Mouse (Mus musculus): ENCODE measurements around the gene Dhx34. TPM values are rescaled to one million over a fixed set of nuclear protein-coding genes. Genes with fewer than 3 reads are reported as not detected.

The Dhx34 gene
- polyA plus RNA-seq, 1 experiment from 2014 or later: 13.8 TPM

DNA sequence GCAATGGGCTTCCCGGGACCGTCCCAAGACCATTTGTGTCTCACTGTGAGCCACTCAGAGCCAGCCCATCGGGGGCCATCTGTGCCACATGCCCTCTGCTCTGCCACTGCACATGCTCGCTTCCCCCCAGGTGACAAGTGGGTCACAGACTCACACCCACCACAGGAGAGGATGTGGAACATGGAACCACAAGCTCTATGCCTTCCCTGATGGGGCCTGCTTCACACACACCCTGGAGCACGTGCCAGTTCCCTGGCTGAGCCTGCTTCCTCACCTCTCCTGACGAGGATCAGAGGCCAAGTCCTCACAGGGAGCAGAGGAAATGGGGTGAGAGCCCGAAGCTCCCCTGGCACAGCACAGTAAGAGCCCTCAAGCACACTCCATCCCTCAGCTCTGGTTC, 14.8 kb downstream of the Dhx34 start:
- Histone ChIP-seq H3K4me3 (ENCODE audit: low read depth, low read length) (no peak overlapping the region), H3K4me1 (replicated peaks; ENCODE audit: control insufficient read depth, insufficient read depth, low read length) (no peaks in the 10 kb centered on the region), H3K27me3 (replicated peaks; ENCODE audit: control insufficient read depth, insufficient read depth, low read length) (no peaks in the 10 kb centered on the region), H3K36me3 (ENCODE audit: control insufficient read depth, insufficient read depth, low read length) (peaks cover 22% of the 10 kb centered on the region), H3K9me3 (ENCODE audit: control insufficient read depth, low read length) (no peaks in the 10 kb centered on the region), H3K27ac (ENCODE audit: low read depth, low read length) (peak overlapping the region; percentile 19; the same call in 1 of the 2 replicates), H3K4me2 (no peak overlapping the region), H3K9ac (ENCODE audit: low read depth, low read length) (no peak overlapping the region)
- WGBS: 81% methylated on average over 7 of the region's 7 CpGs
- no peak for ATAC-seq (replicated peaks; ENCODE audit: low FRiP score)
- DNase-seq (ENCODE audit: low spot score): no peak

DNA sequence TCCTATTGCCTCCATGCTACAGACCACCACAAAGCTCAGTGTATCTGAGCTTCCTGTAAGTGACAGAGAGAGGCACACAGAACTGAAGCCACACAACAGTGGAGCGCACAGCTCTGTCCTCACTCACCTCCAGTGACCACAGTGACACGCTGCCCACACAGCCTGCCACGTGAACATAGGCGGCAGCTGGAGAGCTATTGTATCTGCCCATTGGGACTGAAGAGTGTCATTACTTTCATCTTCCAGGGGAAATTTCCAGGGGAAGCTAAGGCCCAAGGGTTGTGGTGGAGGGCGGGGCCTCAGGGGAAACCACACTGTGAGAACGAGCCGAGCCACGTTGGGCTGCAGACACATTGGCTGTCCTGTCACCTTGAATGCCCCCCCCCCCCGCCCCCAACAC, 17.0 kb downstream of the Dhx34 start:
- ATAC-seq (replicated peaks; ENCODE audit: low FRiP score) (no peak), DNase-seq (ENCODE audit: low spot score) (no peak)
- H3K4me1 ChIP-seq (replicated peaks; ENCODE audit: control insufficient read depth, insufficient read depth, low read length): no peaks in the 10 kb centered on the region
- no peaks in the 10 kb centered on the region for H3K9me3 ChIP-seq (ENCODE audit: control insufficient read depth, low read length)
- no peak overlapping the region for H3K4me2 ChIP-seq
- H3K27ac ChIP-seq (ENCODE audit: low read depth, low read length): no peak overlapping the region
- WGBS: 65% methylated on average over 9 of the region's 9 CpGs
- H3K4me3 ChIP-seq (ENCODE audit: low read depth, low read length): no peak overlapping the region
- no peaks in the 10 kb centered on the region for H3K27me3 ChIP-seq (replicated peaks; ENCODE audit: control insufficient read depth, insufficient read depth, low read length)
- no peak overlapping the region for H3K9ac ChIP-seq (ENCODE audit: low read depth, low read length)
- H3K36me3 ChIP-seq (ENCODE audit: control insufficient read depth, insufficient read depth, low read length): peaks cover 24% of the 10 kb centered on the region

DNA sequence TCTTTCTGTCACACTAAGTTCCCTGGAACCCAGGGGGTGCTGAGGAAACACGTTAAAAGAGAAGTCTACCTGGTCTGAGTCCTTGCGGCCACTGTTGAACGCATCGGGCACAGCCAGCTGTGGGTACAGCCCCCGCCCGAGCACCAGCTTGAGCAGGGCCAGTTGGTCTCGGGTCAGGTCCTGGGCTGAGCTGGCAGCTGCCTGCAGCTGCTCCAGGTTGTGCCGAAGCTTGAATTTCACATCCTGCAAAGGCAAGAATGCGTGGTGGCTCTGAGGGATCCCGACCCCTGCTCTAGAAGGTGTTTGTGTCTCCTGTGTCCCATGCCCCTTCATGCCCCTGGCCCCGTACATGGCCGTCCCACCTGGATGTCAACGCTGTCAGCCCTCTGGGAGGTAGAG, 18.3 kb downstream of the Dhx34 start:
- H3K27me3 ChIP-seq (replicated peaks; ENCODE audit: control insufficient read depth, insufficient read depth, low read length): no peaks in the 10 kb centered on the region
- no peak overlapping the region for H3K27ac ChIP-seq (ENCODE audit: low read depth, low read length)
- 92% methylated on average over 13 of the region's 13 CpGs for WGBS
- no peak overlapping the region for H3K9ac ChIP-seq (ENCODE audit: low read depth, low read length)
- H3K4me3 ChIP-seq (ENCODE audit: low read depth, low read length): no peak overlapping the region
- DNase-seq (ENCODE audit: low spot score): no peak
- H3K4me1 ChIP-seq (replicated peaks; ENCODE audit: control insufficient read depth, insufficient read depth, low read length): no peaks in the 10 kb centered on the region
- H3K4me2 ChIP-seq: no peak overlapping the region
- H3K9me3 ChIP-seq (ENCODE audit: control insufficient read depth, low read length): no peaks in the 10 kb centered on the region
- no peak for ATAC-seq (replicated peaks; ENCODE audit: low FRiP score)
- peaks cover 34% of the 10 kb centered on the region for H3K36me3 ChIP-seq (ENCODE audit: control insufficient read depth, insufficient read depth, low read length)

DNA sequence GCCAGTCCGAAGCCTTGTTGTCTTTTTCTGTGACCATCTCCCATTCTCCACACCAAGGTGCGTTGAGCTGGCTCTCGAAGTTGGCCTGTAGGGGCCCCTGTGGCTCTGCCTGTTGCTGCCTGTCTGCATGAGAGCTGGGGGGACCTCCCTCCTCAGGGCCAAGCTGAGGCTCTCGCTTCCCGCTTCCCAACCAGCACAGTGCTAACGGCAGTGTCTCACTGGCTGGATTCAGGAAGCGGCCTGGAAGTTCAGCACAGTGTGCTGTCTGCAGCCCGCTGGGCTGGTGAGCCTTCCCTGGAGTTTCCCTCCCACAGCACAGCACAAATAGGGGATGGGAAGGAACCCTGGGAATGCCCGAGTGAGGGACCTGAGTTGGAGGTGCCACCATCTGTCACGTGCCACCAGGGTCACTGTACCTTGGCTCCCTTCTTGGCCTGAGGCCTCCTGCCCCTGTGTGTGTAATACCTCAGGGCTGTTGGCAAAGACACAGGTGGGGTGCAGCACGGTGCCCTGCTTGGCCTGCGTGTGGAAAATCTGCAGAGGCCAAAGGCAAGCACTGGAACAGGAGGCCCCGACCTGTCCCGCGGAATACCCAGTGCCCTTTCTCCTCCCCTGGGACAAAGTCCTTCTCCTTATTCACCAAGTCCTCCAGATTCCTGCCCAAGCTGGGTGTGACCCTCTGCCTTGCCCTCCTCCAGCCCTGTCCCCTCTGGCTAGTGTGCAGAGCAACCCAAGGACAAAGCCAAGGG, 18.9 kb downstream of the Dhx34 start:
- ATAC-seq (replicated peaks; ENCODE audit: low FRiP score): no peak
- Histone ChIP-seq H3K36me3 (ENCODE audit: control insufficient read depth, insufficient read depth, low read length) (peaks cover 35% of the 10 kb centered on the region), H3K27ac (ENCODE audit: low read depth, low read length) (no peak overlapping the region), H3K27me3 (replicated peaks; ENCODE audit: control insufficient read depth, insufficient read depth, low read length) (no peaks in the 10 kb centered on the region), H3K4me2 (no peak overlapping the region), H3K9ac (ENCODE audit: low read depth, low read length) (no peak overlapping the region), H3K4me3 (ENCODE audit: low read depth, low read length) (no peak overlapping the region), H3K4me1 (replicated peaks; ENCODE audit: control insufficient read depth, insufficient read depth, low read length) (no peaks in the 10 kb centered on the region), H3K9me3 (ENCODE audit: control insufficient read depth, low read length) (no peaks in the 10 kb centered on the region)
- 78% methylated on average over 15 of the region's 15 CpGs for WGBS
- no peak for DNase-seq (ENCODE audit: low spot score)

DNA sequence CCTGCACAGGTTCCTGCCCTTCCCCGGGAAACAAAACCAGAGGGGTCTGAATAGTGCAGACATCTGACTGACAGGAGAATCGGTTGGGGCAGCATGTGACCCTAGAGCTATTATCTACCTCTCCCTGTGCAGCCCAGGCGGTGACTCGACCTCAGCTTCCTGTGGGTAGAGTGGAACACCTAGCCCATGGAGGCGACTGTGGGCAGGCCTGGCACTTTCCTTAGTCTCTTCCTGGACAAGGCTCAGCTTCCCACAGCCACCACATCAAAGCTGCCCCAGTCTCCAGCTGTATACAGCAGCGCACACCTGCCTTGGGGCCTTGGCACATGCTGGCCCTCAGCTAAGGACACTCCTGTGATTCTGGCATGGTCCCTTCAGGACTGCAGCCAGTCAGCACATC, 20.7 kb downstream of the Dhx34 start:
- Histone ChIP-seq H3K9ac (ENCODE audit: low read depth, low read length) (no peak overlapping the region), H3K4me1 (replicated peaks; ENCODE audit: control insufficient read depth, insufficient read depth, low read length) (no peaks in the 10 kb centered on the region), H3K9me3 (ENCODE audit: control insufficient read depth, low read length) (no peaks in the 10 kb centered on the region), H3K4me3 (ENCODE audit: low read depth, low read length) (no peak overlapping the region), H3K27me3 (replicated peaks; ENCODE audit: control insufficient read depth, insufficient read depth, low read length) (no peaks in the 10 kb centered on the region), H3K4me2 (no peak overlapping the region), H3K36me3 (ENCODE audit: control insufficient read depth, insufficient read depth, low read length) (peaks cover 38% of the 10 kb centered on the region), H3K27ac (ENCODE audit: low read depth, low read length) (no peak overlapping the region)
- ATAC-seq (replicated peaks; ENCODE audit: low FRiP score): no peak
- WGBS: 60% methylated on average over 6 of the region's 6 CpGs
- DNase-seq (ENCODE audit: low spot score): no peak

DNA sequence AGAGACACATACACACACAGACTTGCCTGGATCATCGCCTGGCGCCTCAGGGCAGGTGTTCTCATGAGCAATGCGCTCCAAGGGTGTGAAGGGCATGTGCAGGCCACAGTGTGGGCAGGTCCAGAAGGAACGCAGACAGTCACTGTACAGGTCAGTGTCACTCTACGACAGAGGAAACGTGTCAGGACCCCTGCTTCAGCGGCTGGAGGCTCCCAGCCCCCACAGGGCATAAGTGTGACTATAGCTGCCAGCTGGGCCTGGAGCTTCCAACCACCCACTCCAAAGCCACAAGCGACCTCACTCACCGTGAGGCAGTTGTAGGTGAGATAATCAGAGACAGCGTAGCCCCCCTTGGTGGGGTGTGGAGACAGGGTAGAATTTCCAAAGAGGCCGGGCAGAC, 23.3 kb downstream of the Dhx34 start:
- no peak overlapping the region for H3K4me3 ChIP-seq (ENCODE audit: low read depth, low read length)
- H3K27me3 ChIP-seq (replicated peaks; ENCODE audit: control insufficient read depth, insufficient read depth, low read length): no peaks in the 10 kb centered on the region
- ATAC-seq (replicated peaks; ENCODE audit: low FRiP score) (no peak), DNase-seq (ENCODE audit: low spot score) (no peak)
- no peak overlapping the region for H3K27ac ChIP-seq (ENCODE audit: low read depth, low read length)
- H3K9me3 ChIP-seq (ENCODE audit: control insufficient read depth, low read length): no peaks in the 10 kb centered on the region
- H3K4me2 ChIP-seq: no peak overlapping the region
- H3K36me3 ChIP-seq (ENCODE audit: control insufficient read depth, insufficient read depth, low read length): peaks cover 30% of the 10 kb centered on the region
- no peaks in the 10 kb centered on the region for H3K4me1 ChIP-seq (replicated peaks; ENCODE audit: control insufficient read depth, insufficient read depth, low read length)
- no peak overlapping the region for H3K9ac ChIP-seq (ENCODE audit: low read depth, low read length)
- 81% methylated on average over 11 of the region's 11 CpGs for WGBS

DNA sequence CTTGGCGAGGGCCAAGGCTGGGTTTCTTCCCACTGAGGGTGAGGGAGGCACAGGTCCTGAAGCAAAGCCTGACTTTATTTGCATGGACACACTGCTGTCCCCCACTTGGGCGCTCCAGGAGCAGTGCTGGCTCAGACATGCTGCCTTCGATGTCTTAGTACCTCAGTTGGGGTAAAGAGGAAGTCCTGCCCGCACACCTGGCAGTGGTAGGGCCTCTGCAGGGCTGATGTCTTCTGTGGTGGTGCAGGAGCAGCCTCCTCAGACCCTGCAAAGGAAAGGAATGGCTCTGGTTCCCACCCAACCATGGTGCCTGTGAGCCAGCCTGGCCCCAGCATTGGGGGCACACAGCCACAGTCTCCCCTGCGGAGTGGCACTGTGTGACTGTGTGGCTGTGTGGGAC, 24.7 kb downstream of the Dhx34 start:
- H3K27me3 ChIP-seq (replicated peaks; ENCODE audit: control insufficient read depth, insufficient read depth, low read length): no peaks in the 10 kb centered on the region
- no peak overlapping the region for H3K4me3 ChIP-seq (ENCODE audit: low read depth, low read length)
- ATAC-seq (replicated peaks; ENCODE audit: low FRiP score): no peak
- H3K9ac ChIP-seq (ENCODE audit: low read depth, low read length): 0 out of 2 replicates have a peak overlapping the region, but pooled peaks have one; percentile 6
- no peaks in the 10 kb centered on the region for H3K4me1 ChIP-seq (replicated peaks; ENCODE audit: control insufficient read depth, insufficient read depth, low read length)
- no peak overlapping the region for H3K4me2 ChIP-seq
- peaks cover 24% of the 10 kb centered on the region for H3K36me3 ChIP-seq (ENCODE audit: control insufficient read depth, insufficient read depth, low read length)
- WGBS: 67% methylated on average over 5 of the region's 5 CpGs
- H3K27ac ChIP-seq (ENCODE audit: low read depth, low read length): no peak overlapping the region
- no peak for DNase-seq (ENCODE audit: low spot score)
- H3K9me3 ChIP-seq (ENCODE audit: control insufficient read depth, low read length): no peaks in the 10 kb centered on the region

DNA sequence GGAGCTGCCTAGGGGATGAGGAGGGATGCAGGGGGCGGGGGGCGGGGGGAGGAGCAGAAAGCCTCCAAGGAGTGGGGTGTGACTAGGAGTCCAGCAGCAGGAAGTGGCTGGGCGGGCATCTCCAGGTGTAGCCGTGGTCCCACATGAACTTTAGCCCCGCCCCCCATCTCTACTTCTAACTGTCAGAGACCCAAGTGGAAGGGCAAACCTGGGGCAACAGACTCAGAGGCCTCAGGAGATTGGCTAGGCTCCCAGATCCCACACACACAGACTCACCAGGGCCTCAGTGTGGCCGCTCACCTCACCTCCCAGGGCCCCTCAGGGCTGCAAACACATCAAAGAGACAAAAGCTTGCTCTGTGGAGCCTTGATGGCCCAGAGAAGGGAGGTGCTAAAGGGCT, 25.2 kb downstream of the Dhx34 start:
- Histone ChIP-seq H3K4me3 (ENCODE audit: low read depth, low read length) (no peak overlapping the region), H3K9me3 (ENCODE audit: control insufficient read depth, low read length) (no peaks in the 10 kb centered on the region), H3K27ac (ENCODE audit: low read depth, low read length) (no peak overlapping the region), H3K9ac (ENCODE audit: low read depth, low read length) (no peak overlapping the region), H3K4me2 (no peak overlapping the region), H3K36me3 (ENCODE audit: control insufficient read depth, insufficient read depth, low read length) (peaks cover 20% of the 10 kb centered on the region), H3K4me1 (replicated peaks; ENCODE audit: control insufficient read depth, insufficient read depth, low read length) (no peaks in the 10 kb centered on the region), H3K27me3 (replicated peaks; ENCODE audit: control insufficient read depth, insufficient read depth, low read length) (no peaks in the 10 kb centered on the region)
- ATAC-seq (replicated peaks; ENCODE audit: low FRiP score) (no peak), DNase-seq (ENCODE audit: low spot score) (no peak)
- WGBS: 75% methylated on average over 6 of the region's 6 CpGs

DNA sequence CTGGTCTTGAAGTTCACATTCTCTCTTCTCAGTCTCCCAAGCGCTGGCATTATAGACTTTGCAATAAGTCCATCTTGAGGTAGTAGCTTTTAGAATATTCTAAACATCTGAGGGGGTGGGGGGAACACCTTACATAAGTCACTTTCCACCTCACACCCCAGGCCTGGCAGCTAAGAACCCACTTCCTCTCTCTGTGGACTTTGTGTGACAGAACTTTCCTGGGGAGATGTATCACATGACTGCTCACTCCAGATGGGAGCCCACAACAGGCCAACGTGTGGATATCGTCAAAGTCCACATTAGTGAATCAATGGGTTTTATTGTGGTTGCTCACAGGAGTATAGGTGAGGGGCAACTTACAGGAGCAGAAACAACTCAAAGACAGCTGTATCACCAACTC, 28.1 kb downstream of the Dhx34 start:
- DNase-seq (ENCODE audit: low spot score) (no peak), ATAC-seq (replicated peaks; ENCODE audit: low FRiP score) (no peak)
- no peaks in the 10 kb centered on the region for H3K9me3 ChIP-seq (ENCODE audit: control insufficient read depth, low read length)
- H3K27ac ChIP-seq (ENCODE audit: low read depth, low read length): no peak overlapping the region
- H3K9ac ChIP-seq (ENCODE audit: low read depth, low read length): no peak overlapping the region
- 0 out of 2 replicates have a peak, but pooled peaks cover 2% of the 10 kb centered on the region for H3K27me3 ChIP-seq (replicated peaks; ENCODE audit: control insufficient read depth, insufficient read depth, low read length)
- H3K4me3 ChIP-seq (ENCODE audit: low read depth, low read length): no peak overlapping the region
- no peak overlapping the region for H3K4me2 ChIP-seq
- H3K36me3 ChIP-seq (ENCODE audit: control insufficient read depth, insufficient read depth, low read length): peaks cover 11% of the 10 kb centered on the region
- no peaks in the 10 kb centered on the region for H3K4me1 ChIP-seq (replicated peaks; ENCODE audit: control insufficient read depth, insufficient read depth, low read length)
- 46% methylated on average over 3 of the region's 3 CpGs for WGBS

Measured in liver, embryonic 11.5 days (tissue).